Mouse (Mus musculus): ENCODE measurements around the gene Krt82. TPM values are rescaled to one million over a fixed set of nuclear protein-coding genes. Genes with fewer than 3 reads are reported as not detected.

Gene Krt82
- polyA plus RNA-seq, 1 experiment from 2014 or later: not detected

DNA sequence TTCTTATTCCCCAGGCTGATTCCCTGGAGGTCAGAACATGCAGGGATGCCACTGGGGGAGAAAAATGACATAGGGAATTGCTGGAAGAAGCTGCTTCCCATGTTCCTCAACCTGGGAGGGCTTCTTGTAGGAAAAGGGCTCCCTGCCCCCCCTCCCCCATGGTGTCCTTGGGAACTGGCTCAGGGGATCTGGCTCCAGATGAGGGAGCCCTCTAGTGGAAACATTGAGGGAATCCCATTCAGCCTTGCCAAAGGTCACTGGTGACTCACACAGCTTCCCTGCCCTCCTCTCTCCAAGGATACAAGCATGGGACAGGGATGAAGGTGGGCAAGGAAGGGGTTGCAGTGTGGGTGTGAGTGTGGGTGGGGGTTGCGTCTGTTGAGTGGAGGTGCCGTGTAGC lies 53.3 kb downstream of the Krt82 start:
- H3K4me3 ChIP-seq (ENCODE audit: low read depth, low read length): no peak overlapping the region
- WGBS: 52% methylated on average over 2 of the region's 2 CpGs
- H3K27ac ChIP-seq (ENCODE audit: low read depth, low read length): no peak overlapping the region
- H3K36me3 ChIP-seq (ENCODE audit: control insufficient read depth, insufficient read depth): no peaks in the 10 kb centered on the region
- H3K4me2 ChIP-seq (replicated peaks; ENCODE audit: low read depth): no peak overlapping the region
- ATAC-seq: peak; percentile 41; the same call in 1 of the 2 replicates
- no peaks in the 10 kb centered on the region for H3K9me3 ChIP-seq (ENCODE audit: control insufficient read depth)
- H3K4me1 ChIP-seq (replicated peaks; ENCODE audit: control insufficient read depth, insufficient read depth, low read length): no peaks in the 10 kb centered on the region
- no peak overlapping the region for H3K9ac ChIP-seq (ENCODE audit: low read depth, low read length)
- peak; percentile 79 for TF ChIP-seq CTCF (IDR thresholded peaks at IDR 0.05; ENCODE audit: low read depth)
- no peaks in the 10 kb centered on the region for H3K27me3 ChIP-seq (replicated peaks; ENCODE audit: control insufficient read depth, insufficient read depth, low read length)

GRCm38 (mm10) chr15:101495266-101495665 lies 55.2 kb downstream of the Krt82 start:
- Histone ChIP-seq H3K9ac (ENCODE audit: low read depth, low read length) (no peak overlapping the region), H3K27me3 (replicated peaks; ENCODE audit: control insufficient read depth, insufficient read depth, low read length) (no peaks in the 10 kb centered on the region), H3K4me2 (replicated peaks; ENCODE audit: low read depth) (no peak overlapping the region), H3K4me1 (replicated peaks; ENCODE audit: control insufficient read depth, insufficient read depth, low read length) (no peaks in the 10 kb centered on the region), H3K27ac (ENCODE audit: low read depth, low read length) (no peak overlapping the region), H3K9me3 (ENCODE audit: control insufficient read depth) (no peaks in the 10 kb centered on the region), H3K4me3 (ENCODE audit: low read depth, low read length) (no peak overlapping the region), H3K36me3 (ENCODE audit: control insufficient read depth, insufficient read depth) (no peaks in the 10 kb centered on the region)
- TF ChIP-seq CTCF (IDR thresholded peaks at IDR 0.05; ENCODE audit: low read depth): no peak
- WGBS: 80% methylated on average over 8 of the region's 8 CpGs
- ATAC-seq: no peak

- Histone ChIP-seq H3K27ac (ENCODE audit: low read depth, low read length) (no peak overlapping the region), H3K4me3 (ENCODE audit: low read depth, low read length) (no peak overlapping the region), H3K4me1 (replicated peaks; ENCODE audit: control insufficient read depth, insufficient read depth, low read length) (no peaks in the 10 kb centered on the region), H3K9ac (ENCODE audit: low read depth, low read length) (no peak overlapping the region), H3K9me3 (ENCODE audit: control insufficient read depth) (no peaks in the 10 kb centered on the region), H3K36me3 (ENCODE audit: control insufficient read depth, insufficient read depth) (no peaks in the 10 kb centered on the region), H3K27me3 (replicated peaks; ENCODE audit: control insufficient read depth, insufficient read depth, low read length) (no peaks in the 10 kb centered on the region), H3K4me2 (replicated peaks; ENCODE audit: low read depth) (no peak overlapping the region)
- 61% methylated on average over 1 of the region's 1 CpGs for WGBS
- no peak for TF ChIP-seq CTCF (IDR thresholded peaks at IDR 0.05; ENCODE audit: low read depth)
- ATAC-seq: no peak
Measured at GRCm38 (mm10) chr15:101494203-101494602, 56.3 kb downstream of the Krt82 start.

- Histone ChIP-seq H3K36me3 (ENCODE audit: control insufficient read depth, insufficient read depth) (no peaks in the 10 kb centered on the region), H3K4me1 (replicated peaks; ENCODE audit: control insufficient read depth, insufficient read depth, low read length) (no peaks in the 10 kb centered on the region), H3K27me3 (replicated peaks; ENCODE audit: control insufficient read depth, insufficient read depth, low read length) (no peaks in the 10 kb centered on the region), H3K4me2 (replicated peaks; ENCODE audit: low read depth) (no peak overlapping the region), H3K9ac (ENCODE audit: low read depth, low read length) (no peak overlapping the region), H3K27ac (ENCODE audit: low read depth, low read length) (no peak overlapping the region), H3K4me3 (ENCODE audit: low read depth, low read length) (no peak overlapping the region), H3K9me3 (ENCODE audit: control insufficient read depth) (no peaks in the 10 kb centered on the region)
- no peak for TF ChIP-seq CTCF (IDR thresholded peaks at IDR 0.05; ENCODE audit: low read depth)
- WGBS: 91% methylated on average over 6 of the region's 6 CpGs
- no peak for ATAC-seq
Measured at GRCm38 (mm10) chr15:101493713-101494112, 56.8 kb downstream of the Krt82 start.

GRCm38 (mm10) chr15:101492718-101493117 lies 57.7 kb downstream of the Krt82 start:
- H3K9me3 ChIP-seq (ENCODE audit: control insufficient read depth): no peaks in the 10 kb centered on the region
- H3K9ac ChIP-seq (ENCODE audit: low read depth, low read length): no peak overlapping the region
- no peaks in the 10 kb centered on the region for H3K27me3 ChIP-seq (replicated peaks; ENCODE audit: control insufficient read depth, insufficient read depth, low read length)
- no peak overlapping the region for H3K4me2 ChIP-seq (replicated peaks; ENCODE audit: low read depth)
- no peaks in the 10 kb centered on the region for H3K4me1 ChIP-seq (replicated peaks; ENCODE audit: control insufficient read depth, insufficient read depth, low read length)
- no peak overlapping the region for H3K27ac ChIP-seq (ENCODE audit: low read depth, low read length)
- H3K4me3 ChIP-seq (ENCODE audit: low read depth, low read length): no peak overlapping the region
- H3K36me3 ChIP-seq (ENCODE audit: control insufficient read depth, insufficient read depth): no peaks in the 10 kb centered on the region
- ATAC-seq: no peak
- WGBS: 40% methylated on average over 8 of the region's 8 CpGs
- no peak for TF ChIP-seq CTCF (IDR thresholded peaks at IDR 0.05; ENCODE audit: low read depth)

- no peaks in the 10 kb centered on the region for H3K36me3 ChIP-seq (ENCODE audit: control insufficient read depth, insufficient read depth)
- H3K27ac ChIP-seq (ENCODE audit: low read depth, low read length): no peak within 1 kb of the TSS
- no peak for ATAC-seq
- no peaks in the 10 kb centered on the region for H3K4me1 ChIP-seq (replicated peaks; ENCODE audit: control insufficient read depth, insufficient read depth, low read length)
- no peak for TF ChIP-seq CTCF (IDR thresholded peaks at IDR 0.05; ENCODE audit: low read depth)
- 60% methylated on average over 6 of the region's 6 CpGs for WGBS
- H3K4me2 ChIP-seq (replicated peaks; ENCODE audit: low read depth): no peak within 1 kb of the TSS
- H3K4me3 ChIP-seq (ENCODE audit: low read depth, low read length): no peak within 1 kb of the TSS
- H3K9ac ChIP-seq (ENCODE audit: low read depth, low read length): no peak within 1 kb of the TSS
- H3K9me3 ChIP-seq (ENCODE audit: control insufficient read depth): no peaks in the 10 kb centered on the region
- H3K27me3 ChIP-seq (replicated peaks; ENCODE audit: control insufficient read depth, insufficient read depth, low read length): no peaks in the 10 kb centered on the region
Measured at GRCm38 (mm10) chr15:101491431-101491830, 59.0 kb downstream of the Krt82 start, which contains the start of gene Krt83. Krt83 (minus strand) TSS chr15:101491512.

Small RNA genes within 50 kb of the gene (microRNA-seq; reads per million reads assigned to microRNA genes)
- gene Gm44393 (not detected), gene Gm44460 (not detected)

Other genes with a start within 250 kb of the Krt82 start
- gene Krt80, start 180.5 kb downstream of the Krt82 start, polyA plus RNA-seq (2015; fragmentation: Nextera tagmentation; extraction: Ambion mirVana): 0.40 and 0.61 TPM in 2 replicates
- 86.1 and 89.0 TPM in 2 replicates for gene Krt7, start 139.6 kb downstream of the Krt82 start, polyA plus RNA-seq (2015; fragmentation: Nextera tagmentation; extraction: Ambion mirVana)
- 0.16 TPM in 2 replicates for gene Krt87, start 111.9 kb downstream of the Krt82 start, polyA plus RNA-seq (2015; fragmentation: Nextera tagmentation; extraction: Ambion mirVana)
- not detected in 2 replicates for gene Krt88, start 102.9 kb downstream of the Krt82 start, polyA plus RNA-seq (2015; fragmentation: Nextera tagmentation; extraction: Ambion mirVana)
- not detected in 2 replicates for gene Krt81, start 86.9 kb downstream of the Krt82 start, polyA plus RNA-seq (2015; fragmentation: Nextera tagmentation; extraction: Ambion mirVana)
- gene Krt86, start 77.2 kb downstream of the Krt82 start, polyA plus RNA-seq (2015; fragmentation: Nextera tagmentation; extraction: Ambion mirVana): not detected in 2 replicates
- not detected in 2 replicates for gene Krt83, start 59.2 kb downstream of the Krt82 start, polyA plus RNA-seq (2015; fragmentation: Nextera tagmentation; extraction: Ambion mirVana)
- not detected in 2 replicates for gene Gm49425, start 33.4 kb downstream of the Krt82 start, polyA plus RNA-seq (2015; fragmentation: Nextera tagmentation; extraction: Ambion mirVana)
- 0.21 TPM in 1 of 2 replicates, not detected in the other for gene Krt84, start 17.8 kb downstream of the Krt82 start, polyA plus RNA-seq (2015; fragmentation: Nextera tagmentation; extraction: Ambion mirVana)
- 0.20 and 0.21 TPM in 2 replicates for gene Krt90, start 12.3 kb upstream of the Krt82 start, polyA plus RNA-seq (2015; fragmentation: Nextera tagmentation; extraction: Ambion mirVana)
- gene Krt75, start 23.2 kb upstream of the Krt82 start, polyA plus RNA-seq (2015; fragmentation: Nextera tagmentation; extraction: Ambion mirVana): not detected in 2 replicates
- gene Gm5414, start 77.5 kb upstream of the Krt82 start, polyA plus RNA-seq (2015; fragmentation: Nextera tagmentation; extraction: Ambion mirVana): 0.07 TPM in 1 of 2 replicates, not detected in the other
- gene Gm5478, start 96.7 kb upstream of the Krt82 start, polyA plus RNA-seq (2015; fragmentation: Nextera tagmentation; extraction: Ambion mirVana): not detected in 2 replicates
- 0.34 TPM in 1 of 2 replicates, not detected in the other for gene Krt6b, start 129.6 kb upstream of the Krt82 start, polyA plus RNA-seq (2015; fragmentation: Nextera tagmentation; extraction: Ambion mirVana)
- 0.25 TPM in 2 replicates for gene Krt6a, start 143.6 kb upstream of the Krt82 start, polyA plus RNA-seq (2015; fragmentation: Nextera tagmentation; extraction: Ambion mirVana)
- gene Krt5, start 162.2 kb upstream of the Krt82 start, polyA plus RNA-seq (2015; fragmentation: Nextera tagmentation; extraction: Ambion mirVana): 0.08 TPM in 1 of 2 replicates, not detected in the other
- not detected in 2 replicates for gene Krt71, start 192.4 kb upstream of the Krt82 start, polyA plus RNA-seq (2015; fragmentation: Nextera tagmentation; extraction: Ambion mirVana)
- not detected in 2 replicates for gene Krt72, start 235.8 kb upstream of the Krt82 start, polyA plus RNA-seq (2015; fragmentation: Nextera tagmentation; extraction: Ambion mirVana)